Mouse (Mus musculus) Patski (cell line): Measurements from ENCODE around the gene Pibf1. TPM values are rescaled to one million over a fixed set of nuclear protein-coding genes. Genes with fewer than 3 reads are reported as not detected.

ENCODE experiments used
- ATAC-seq: fragments of 100-300 bp; one replicate; pipeline ENCODE4 v1.8.0; 2021
- CTCF ChIA-PET: fragments of 350-600 bp; sonication (Branson Sonifier 250); formaldehyde crosslinking; loops from one replicate; lab custom pipeline; 2022; ENCODE audit warnings: inconsistent platforms; lab: Charles Lee
- POLR2A ChIA-PET: fragments of 350-600 bp; sonication (Branson Sonifier 250); formaldehyde crosslinking; loops from one replicate; lab custom pipeline; 2022; ENCODE audit warnings: antibody characterized with exemption, inconsistent platforms; lab: Charles Lee
- DNase-seq: peaks from one replicate; pipeline ENCODE4 v3.0.0-alpha.2; 2011; ENCODE audit warnings: low read depth, low spot score
- H3K27me3 ChIP-seq: fragments of 371-371 bp; one replicate; pipeline ENCODE4 v1.5.1; 2021
- CTCF ChIP-seq: fragments of 100-300 bp; IDR thresholded peaks from one replicate; pipeline ENCODE4 v1.5.1; 2021
- in situ Hi-C: fragments of 300-500 bp; cut with MboI; formaldehyde crosslinking; loops from 3 replicates; pipeline ENCODE4 v1.11.1; 2018; ENCODE audit warnings: low pct_unique_long_range_greater_than_20kb, mixed read lengths
- polyA plus RNA-seq: library from polyadenylated mRNA; unstranded; gene quantifications from one replicate; pipeline ENCODE4 v1.2.3, GENCODE M21; 2021

The Pibf1 gene
- polyA plus RNA-seq, 1 experiment from 2014 or later: 12.2 TPM

DNA sequence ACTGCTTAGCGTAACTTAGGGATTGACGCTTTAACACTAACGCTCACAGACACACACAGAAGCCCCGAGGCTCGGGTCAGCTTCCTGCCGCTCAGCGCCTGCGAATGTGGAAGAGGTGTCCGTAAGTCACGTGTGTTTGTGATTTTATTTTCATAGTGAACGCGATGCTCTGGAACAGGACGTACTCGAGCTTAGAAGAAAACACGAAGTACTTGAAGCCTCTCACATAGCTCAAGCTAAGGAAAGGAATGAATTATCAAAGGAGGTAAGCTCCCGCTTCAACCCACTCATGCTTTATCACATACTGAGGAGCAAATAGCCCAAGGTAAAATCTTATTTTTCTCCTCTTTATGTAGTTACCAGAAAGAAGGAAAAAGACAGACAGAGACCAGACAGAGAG, 37.1 kb downstream of the Pibf1 start:
- no peak for DNase-seq
- in situ Hi-C loops: loop anchor here (25.0 kb wide), 1 partner anchor 601 kb away; no protein-coding TSS in a partner anchor
- H3K27me3 ChIP-seq: no peaks in the 10 kb centered on the region
- ChIA-PET POLR2A (no interaction called here), CTCF (interaction anchor here (1.1 to 1.7 kb wide), 2 partner anchors 11 to 757 kb away, joined by 3 read pairs; no protein-coding TSS in a partner anchor)
- ATAC-seq: no peak
- no peak for TF ChIP-seq CTCF

DNA sequence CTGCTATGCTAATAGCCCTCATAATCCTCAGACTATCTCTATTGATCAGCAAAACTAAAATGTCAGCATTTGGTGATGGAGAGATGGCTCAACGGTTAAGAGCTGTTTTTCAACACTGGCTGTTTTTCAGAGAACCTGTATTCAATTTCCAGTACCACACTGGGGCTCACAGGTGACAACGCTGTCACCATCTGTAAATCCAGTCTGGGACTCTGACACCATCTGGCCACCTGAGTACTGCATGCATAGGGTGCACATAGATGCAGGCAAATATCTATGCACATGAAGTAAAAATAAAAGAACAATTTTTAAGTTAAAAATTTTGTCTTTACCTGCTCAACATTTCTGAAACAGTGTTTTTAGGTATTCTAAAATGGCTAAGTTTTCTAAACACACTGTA, 40.8 kb downstream of the Pibf1 start:
- H3K27me3 ChIP-seq: no peaks in the 10 kb centered on the region
- CTCF ChIA-PET: interaction anchor here (6.9 kb wide), 1 partner anchor 755 kb away, joined by 67 read pairs; no protein-coding TSS in a partner anchor
- TF ChIP-seq CTCF: no peak
- ATAC-seq: no peak
- DNase-seq: no peak
- in situ Hi-C loops: loop anchor here (5.0 to 25.0 kb wide), 3 partner anchors 162 to 757 kb away; no protein-coding TSS in a partner anchor
- POLR2A ChIA-PET: no interaction called here

DNA sequence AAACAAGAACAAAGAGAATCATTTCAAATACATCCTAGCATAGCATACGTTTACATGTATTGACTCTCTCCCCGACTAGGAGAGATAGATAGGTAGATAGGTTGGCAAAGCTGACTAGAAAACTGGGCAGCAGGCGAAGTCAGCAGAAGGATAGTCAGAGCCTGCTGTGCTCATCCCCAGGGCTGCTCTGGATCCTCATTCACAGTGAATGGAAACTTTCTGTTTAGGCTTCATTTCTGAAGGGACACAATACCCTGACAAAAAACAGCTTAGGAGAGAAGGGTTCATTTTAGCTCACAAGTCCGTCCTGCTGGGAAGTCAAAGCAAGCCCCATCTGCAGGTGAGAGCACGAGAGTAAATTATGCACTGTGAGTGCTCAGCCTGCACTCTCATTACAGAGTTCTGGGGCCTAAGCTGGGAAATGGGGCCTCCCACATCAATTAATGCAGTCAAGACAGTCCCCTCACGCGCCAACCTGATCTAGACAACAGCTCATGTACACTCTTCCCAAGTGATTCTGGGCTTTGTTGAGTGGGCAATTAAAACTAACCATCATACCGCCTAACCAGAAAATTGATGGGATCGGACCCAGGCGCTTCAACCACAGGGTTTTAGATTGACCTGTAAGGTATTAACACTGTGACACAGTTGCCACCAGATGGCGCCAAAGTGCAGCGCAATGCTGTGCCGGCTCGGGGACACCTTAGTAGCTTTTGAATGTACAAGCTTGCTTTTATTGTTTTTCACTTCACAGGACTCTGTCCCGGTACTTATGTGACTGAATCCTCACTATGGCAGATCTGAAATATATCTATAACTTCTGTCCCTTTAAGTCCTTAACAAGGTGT, 42.8 kb downstream of the Pibf1 start:
- POLR2A ChIA-PET: interaction anchor here (0.6 kb wide), 2 partner anchors 16 to 505 kb away, joined by 3 read pairs; no protein-coding TSS in a partner anchor
- CTCF ChIA-PET: interaction anchor here (0.8 to 6.9 kb wide), 13 partner anchors 8 to 780 kb away, joined by 3 to 67 read pairs (median 4); partner anchors contain the start of gene Pibf1
- ATAC-seq: peak; percentile 81
- no peaks in the 10 kb centered on the region for H3K27me3 ChIP-seq
- TF ChIP-seq CTCF: peak; percentile 86
- DNase-seq: peak; percentile 41
- in situ Hi-C loops: loop anchor here (5.0 to 25.0 kb wide), 3 partner anchors 160 to 755 kb away; no protein-coding TSS in a partner anchor

DNA sequence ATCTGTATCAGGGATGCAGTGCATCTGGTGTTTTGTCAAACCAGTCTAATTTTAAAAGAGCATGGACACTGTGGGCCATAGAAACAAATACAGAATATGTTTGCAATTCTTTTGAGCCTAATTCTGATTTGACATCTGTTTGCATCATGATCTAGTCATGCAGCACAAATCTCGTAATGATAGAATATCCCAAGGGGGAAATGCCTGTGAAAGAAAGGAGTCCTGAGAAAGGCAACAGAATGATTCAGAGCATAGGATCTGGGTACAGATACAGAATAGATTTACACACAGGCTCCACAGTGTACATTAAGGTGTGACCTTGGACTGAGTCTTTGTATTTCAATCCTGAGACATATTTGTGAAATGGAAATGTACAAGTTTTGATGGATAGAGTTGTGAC, 47.6 kb downstream of the Pibf1 start:
- TF ChIP-seq CTCF: no peak
- peak; percentile 87 for ATAC-seq
- POLR2A ChIA-PET: no interaction called here
- peak; percentile 43 for DNase-seq
- in situ Hi-C loops: loop anchor here (25.0 kb wide), 1 partner anchor 590 kb away; no protein-coding TSS in a partner anchor
- CTCF ChIA-PET: no interaction called here
- H3K27me3 ChIP-seq: no peaks in the 10 kb centered on the region

DNA sequence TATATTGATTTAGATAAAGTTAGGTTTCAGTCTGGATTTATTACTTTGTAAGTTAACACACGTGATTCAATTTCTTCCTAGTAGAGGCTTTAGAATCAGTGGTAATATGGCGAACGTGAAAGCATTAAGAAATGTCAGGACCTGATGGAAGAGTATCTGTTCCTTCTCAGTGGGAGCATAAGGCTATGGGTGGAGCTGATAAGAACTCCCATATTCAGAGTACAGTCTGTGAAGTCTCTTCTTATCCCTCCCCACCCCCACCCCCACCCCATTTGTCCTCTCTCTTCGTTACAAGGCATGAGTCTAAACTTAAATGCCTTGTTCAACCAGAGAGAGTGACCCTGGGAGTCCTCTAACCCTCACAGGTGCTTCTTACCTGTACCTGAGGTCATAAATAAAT, 53.5 kb downstream of the Pibf1 start:
- CTCF ChIA-PET: no interaction called here
- in situ Hi-C loops: no loop called here
- POLR2A ChIA-PET: interaction anchor here (1.2 kb wide), 1 partner anchor 13 kb away, joined by 4 read pairs; no protein-coding TSS in a partner anchor
- TF ChIP-seq CTCF: no peak
- DNase-seq: no peak
- H3K27me3 ChIP-seq: no peaks in the 10 kb centered on the region
- no peak for ATAC-seq

DNA sequence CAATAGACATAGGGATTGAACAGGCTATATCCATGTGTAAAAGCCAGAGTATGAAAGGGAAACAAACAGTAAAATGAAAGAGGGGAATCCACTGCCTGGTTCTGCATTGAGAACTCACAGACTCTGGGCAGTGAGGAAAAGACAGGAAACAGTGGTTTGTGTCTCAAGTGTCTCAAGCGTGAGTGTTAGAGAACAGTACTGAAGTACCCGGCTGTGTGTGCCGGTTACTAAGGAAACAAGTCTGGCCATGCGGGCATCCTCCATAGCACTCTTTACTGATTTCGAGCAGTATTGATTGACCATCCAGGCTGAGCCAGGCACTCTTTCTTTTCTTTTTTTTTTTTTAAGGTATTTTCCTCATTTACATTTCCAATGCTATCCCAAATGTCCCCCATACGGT, 60.7 kb downstream of the Pibf1 start:
- TF ChIP-seq CTCF: no peak
- ATAC-seq (no peak), DNase-seq (no peak)
- in situ Hi-C loops: no loop called here
- ChIA-PET POLR2A (no interaction called here), CTCF (no interaction called here)
- no peaks in the 10 kb centered on the region for H3K27me3 ChIP-seq

DNA sequence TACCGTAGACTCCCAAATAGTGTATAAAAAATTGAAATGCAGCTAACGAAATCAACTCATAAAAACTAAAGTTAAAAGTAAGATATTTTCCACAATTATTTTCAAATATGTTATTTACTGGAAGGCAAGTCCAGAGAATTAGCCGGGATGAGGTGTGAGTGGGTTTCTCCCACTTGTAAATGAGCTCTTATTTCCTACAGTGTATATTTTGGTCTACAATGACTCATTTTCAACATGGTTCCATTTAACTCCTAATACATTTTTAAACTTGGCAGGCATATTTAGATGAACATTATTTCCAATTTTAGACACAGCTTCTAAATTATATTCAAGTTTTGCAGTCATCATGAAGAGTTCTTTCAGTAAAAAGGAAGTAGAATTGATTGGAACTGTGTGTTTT, 63.8 kb downstream of the Pibf1 start:
- ChIA-PET POLR2A (no interaction called here), CTCF (interaction anchor here (0.6 to 1.0 kb wide), 2 partner anchors 38 to 89 kb away, joined by 3 to 4 read pairs; no protein-coding TSS in a partner anchor)
- in situ Hi-C loops: no loop called here
- ATAC-seq (no peak), DNase-seq (no peak)
- TF ChIP-seq CTCF: no peak
- H3K27me3 ChIP-seq: no peaks in the 10 kb centered on the region

DNA sequence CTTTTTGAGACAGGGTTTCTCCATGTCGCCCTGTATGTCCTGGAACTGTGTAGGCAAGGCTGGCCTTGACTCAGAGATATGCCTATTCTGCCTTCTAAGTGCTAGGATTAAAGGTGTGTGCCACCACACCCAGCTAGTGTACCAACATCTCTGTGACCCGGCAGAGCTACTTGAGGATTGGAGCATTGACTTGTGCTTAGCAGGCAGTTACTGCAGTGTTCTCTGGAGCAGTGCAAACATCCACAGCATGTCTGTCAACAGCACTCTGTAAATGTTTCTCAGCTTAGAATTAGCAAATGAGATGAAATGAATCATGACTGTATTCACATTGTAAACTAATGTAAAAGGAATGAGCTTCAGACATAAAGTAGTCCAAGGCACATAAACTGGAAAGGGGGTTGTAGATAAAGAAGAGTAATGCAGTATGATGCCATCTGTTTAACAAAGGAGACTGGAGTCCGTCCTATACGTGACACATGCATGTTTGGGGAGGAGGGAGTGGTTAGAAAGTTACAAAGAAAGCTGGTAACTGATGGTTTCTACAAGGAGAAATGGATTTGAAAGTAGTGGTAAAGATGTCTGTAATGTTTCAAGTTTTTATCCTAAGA, 75.0 kb downstream of the Pibf1 start:
- no peak for TF ChIP-seq CTCF
- DNase-seq: peak; percentile 4
- no peaks in the 10 kb centered on the region for H3K27me3 ChIP-seq
- ATAC-seq: peak; percentile 26
- POLR2A ChIA-PET: interaction anchor here (0.8 kb wide), 1 partner anchor 11 kb away, joined by 3 read pairs; no protein-coding TSS in a partner anchor
- in situ Hi-C loops: no loop called here
- CTCF ChIA-PET: no interaction called here

DNA sequence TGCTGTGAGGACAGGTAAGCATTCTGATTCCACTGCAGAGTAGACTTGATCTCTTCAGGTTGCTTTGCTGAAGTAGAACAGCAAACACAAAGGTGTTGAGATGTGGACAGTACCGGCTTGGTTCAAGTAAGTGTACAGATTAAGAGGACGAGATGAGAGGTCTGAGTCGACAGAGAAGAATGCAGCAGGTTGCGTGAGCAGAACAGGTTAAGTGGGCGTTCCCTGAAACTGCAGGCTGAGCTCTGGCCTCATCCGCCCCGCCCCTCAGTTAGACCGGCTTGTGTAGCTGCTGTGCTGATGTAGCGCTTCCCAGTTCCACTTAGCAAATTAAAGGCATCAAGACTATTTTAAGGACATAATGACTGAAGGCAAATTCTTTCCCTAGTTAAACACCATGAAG, 77.3 kb downstream of the Pibf1 start:
- CTCF ChIA-PET: interaction anchor here (0.9 kb wide), 1 partner anchor 12 kb away, joined by 3 read pairs; no protein-coding TSS in a partner anchor
- no peaks in the 10 kb centered on the region for H3K27me3 ChIP-seq
- no peak for DNase-seq
- TF ChIP-seq CTCF: no peak
- ATAC-seq: no peak
- in situ Hi-C loops: no loop called here
- POLR2A ChIA-PET: no interaction called here

DNA sequence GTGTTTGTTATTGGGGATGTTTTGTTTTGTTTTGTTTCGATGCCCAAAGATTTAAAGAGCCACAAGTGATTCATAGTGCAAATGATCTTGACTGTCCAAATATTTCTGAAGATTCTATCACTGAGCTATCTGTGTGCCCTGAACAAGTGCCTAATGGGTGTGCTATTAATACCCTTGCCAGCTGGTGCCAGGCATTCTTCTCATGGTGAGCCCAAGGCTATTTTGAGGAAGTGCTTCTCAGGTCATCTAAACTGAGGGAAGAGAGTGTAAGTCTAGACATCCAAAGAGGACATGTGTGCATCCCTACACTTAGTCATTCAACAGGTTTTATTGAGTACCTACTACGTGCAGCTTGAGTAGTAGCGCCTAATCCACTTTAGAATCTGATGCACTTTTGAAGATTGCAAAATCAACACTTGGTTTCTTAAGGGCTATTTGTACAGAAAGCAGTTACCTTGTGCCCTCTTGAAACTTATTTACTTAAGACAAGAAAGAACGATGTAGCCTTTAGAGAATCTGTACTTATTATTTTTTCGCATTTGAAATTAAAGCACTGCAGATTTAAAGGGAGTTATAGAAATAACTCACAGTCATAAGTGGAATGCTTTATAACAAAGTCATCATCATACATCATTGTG, 91.0 kb downstream of the Pibf1 start:
- no peak for DNase-seq
- in situ Hi-C loops: no loop called here
- no peak for TF ChIP-seq CTCF

More for the DNA sequence above, 91.0 kb downstream of the Pibf1 start:
- ChIA-PET POLR2A (no interaction called here), CTCF (interaction anchor here (2.4 kb wide), 1 partner anchor 11 kb away, joined by 10 read pairs; no protein-coding TSS in a partner anchor)
- H3K27me3 ChIP-seq: no peaks in the 10 kb centered on the region
- ATAC-seq: no peak
